Mouse (Mus musculus) c-Kit-positive CD71-positive TER-119-positive erythroid progenitor cells, embryonic 14.5 days (primary cell): ENCODE data around the gene Ano6.

Experiments
- DNase-seq: peaks from one replicate; pipeline ENCODE4 v3.0.0-alpha.2; 2013; ENCODE audit warnings: low spot score

Ano6 gene

GRCm38 (mm10) chr15:95856684-95857595 is 66.3 kb downstream of the Ano6 start:
- DNase-seq: no peak

GRCm38 (mm10) chr15:95858876-95859655 is 68.4 kb downstream of the Ano6 start:
- DNase-seq: no peak

- DNase-seq: no peak
These were observed 73.4 kb downstream of the Ano6 start for GRCm38 (mm10) chr15:95863865-95864660.

- no peak for DNase-seq
These were observed 74.9 kb downstream of the Ano6 start for GRCm38 (mm10) chr15:95865311-95866100.

- no peak for DNase-seq
These were observed 77.5 kb downstream of the Ano6 start for GRCm38 (mm10) chr15:95868172-95868571.

GRCm38 (mm10) chr15:95869611-95870010 is 79.0 kb downstream of the Ano6 start:
- no peak for DNase-seq

GRCm38 (mm10) chr15:95871631-95872030 is 81.0 kb downstream of the Ano6 start:
- no peak for DNase-seq

- no peak for DNase-seq
These were observed 81.8 kb downstream of the Ano6 start for GRCm38 (mm10) chr15:95872447-95872846.

GRCm38 (mm10) chr15:95873276-95873675 is 82.6 kb downstream of the Ano6 start:
- DNase-seq: no peak

GRCm38 (mm10) chr15:95874216-95874615 is 83.6 kb downstream of the Ano6 start:
- no peak for DNase-seq

- no peak for DNase-seq
These were observed 84.1 kb downstream of the Ano6 start for GRCm38 (mm10) chr15:95874726-95875125.

GRCm38 (mm10) chr15:95875898-95876297 is 85.3 kb downstream of the Ano6 start:
- DNase-seq: no peak

- DNase-seq: peak; percentile 19
These were observed 90.0 kb downstream of the Ano6 start for GRCm38 (mm10) chr15:95880616-95881151.

GRCm38 (mm10) chr15:95882436-95882835 is 91.8 kb downstream of the Ano6 start:
- DNase-seq: no peak

GRCm38 (mm10) chr15:95883559-95883958 is 92.9 kb downstream of the Ano6 start:
- peak; percentile 87 for DNase-seq

GRCm38 (mm10) chr15:95884658-95885620 is 94.3 kb downstream of the Ano6 start:
- peak; percentile 59 for DNase-seq

GRCm38 (mm10) chr15:95885953-95886820 is 95.5 kb downstream of the Ano6 start:
- DNase-seq: no peak

- no peak for DNase-seq
These were observed 96.7 kb downstream of the Ano6 start for GRCm38 (mm10) chr15:95887365-95887764.

GRCm38 (mm10) chr15:95888556-95888955 is 97.9 kb downstream of the Ano6 start:
- DNase-seq: no peak
